Mouse (Mus musculus) neural tube, embryonic 14.5 days (tissue): Measurements from ENCODE around the gene Serp2. TPM values are rescaled to one million over a fixed set of nuclear protein-coding genes. Genes with fewer than 3 reads are reported as not detected.

Source experiments
- ATAC-seq: fragments of 200-750 bp; cut with Nextera tagmentation; 2 replicates; pipeline ENCODE4 v1.8.0; 2017; ENCODE audit warnings: low read depth, mild to moderate bottlenecking, moderate TSS enrichment, moderate library complexity
- H3K27ac ChIP-seq: fragments of 300-500 bp; sonication (generic); 2 replicates; pipeline ENCODE4 v1.5.1; 2014; ENCODE audit warnings: low read depth, mild to moderate bottlenecking, control low read depth, low read length, moderate library complexity, mixed read lengths
- H3K27me3 ChIP-seq: fragments of 300-500 bp; sonication (generic); 2 replicates; pipeline ENCODE4 v1.6.1; 2014; ENCODE audit warnings: low read length; ENCODE audit not compliant: control insufficient read depth, insufficient read depth
- H3K36me3 ChIP-seq: fragments of 300-500 bp; sonication (generic); 2 replicates; pipeline ENCODE4 v1.6.1; 2014; ENCODE audit warnings: low read length, mixed read lengths; ENCODE audit not compliant: control insufficient read depth, insufficient read depth
- H3K4me1 ChIP-seq: fragments of 300-500 bp; sonication (generic); 2 replicates; pipeline ENCODE4 v1.6.1; 2014; ENCODE audit warnings: low read length; ENCODE audit not compliant: control insufficient read depth, insufficient read depth
- H3K4me2 ChIP-seq: fragments of 300-500 bp; sonication (generic); 2 replicates; pipeline ENCODE4 v1.6.1; 2014; ENCODE audit warnings: mild to moderate bottlenecking, low read depth, low read length, control low read depth
- H3K4me3 ChIP-seq: fragments of 300-500 bp; sonication (generic); 2 replicates; pipeline ENCODE4 v1.5.1; 2014; ENCODE audit warnings: low read depth, low read length, control low read depth, mixed read lengths
- H3K9ac ChIP-seq: fragments of 300-500 bp; sonication (generic); replicated peaks from 2 replicates; pipeline ENCODE4 v1.6.1; 2014; ENCODE audit warnings: low read depth, mild to moderate bottlenecking, control low read depth, low read length, mixed read lengths
- H3K9me3 ChIP-seq: fragments of 300-500 bp; sonication (generic); 2 replicates; pipeline ENCODE4 v1.6.1; 2016; ENCODE audit warnings: low read length; ENCODE audit not compliant: control insufficient read depth
- WGBS: fragments of 180-500 bp; shearing (Covaris S2); extraction: QIAGEN DNeasy Blood & Tissue Kit; methylation state at CpG from one replicate; pipeline ENCODE4 v1.1.7; 2014; 5-methylcytosine and 5-hydroxymethylcytosine counted together
- polyA plus RNA-seq: library from polyadenylated mRNA; unstranded; fragments of >200 nt; fragmentation: Nextera tagmentation; extraction: Ambion mirVana; gene quantifications from 2 replicates; pipeline ENCODE4 v1.2.1, GENCODE M21; 2014

Serp2 gene
- polyA plus RNA-seq, 1 experiment from 2014 or later: 265 TPM

DNA sequence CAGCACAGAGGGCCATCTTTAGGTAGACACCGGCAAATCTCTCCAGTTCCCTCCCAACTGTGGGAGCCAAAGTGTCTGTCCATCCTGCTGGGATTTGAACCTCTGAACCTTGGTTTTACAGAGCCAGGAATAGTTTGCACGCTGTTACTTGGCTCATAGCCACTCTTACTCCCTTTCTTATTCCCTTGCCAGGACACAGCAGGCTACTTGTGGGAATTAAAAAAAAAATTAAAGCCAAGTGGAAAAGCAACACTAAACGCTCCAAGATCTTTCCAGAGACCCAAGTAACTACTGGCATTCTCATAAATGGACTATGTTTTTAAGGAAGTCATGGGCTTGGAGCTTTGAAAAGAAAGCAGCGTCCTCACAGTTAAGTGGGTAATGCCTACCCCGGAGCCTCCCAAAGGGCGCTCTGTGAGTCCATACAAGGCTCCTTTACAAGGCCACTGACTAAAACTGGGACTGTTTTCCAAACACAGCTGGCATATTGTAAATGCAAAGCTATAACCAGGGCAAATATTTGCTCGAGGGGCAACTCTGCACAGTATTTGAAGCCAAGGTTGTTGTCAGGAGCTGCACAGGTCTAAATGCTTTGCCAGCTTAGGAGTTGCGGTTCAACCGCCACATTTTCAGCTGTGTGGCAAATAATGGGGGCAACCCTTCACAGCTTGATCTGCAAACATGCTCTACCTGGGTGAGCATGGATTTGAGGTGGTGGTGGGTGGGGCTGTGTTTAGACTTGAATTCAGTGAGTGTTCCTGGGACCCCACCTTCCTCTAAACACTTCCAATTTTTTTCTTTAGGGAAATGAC lies 38.6 kb upstream of the Serp2 start:
- Histone ChIP-seq H3K36me3 (no peaks in the 10 kb centered on the region), H3K27me3 (no peaks in the 10 kb centered on the region), H3K4me2 (no peak overlapping the region), H3K4me1 (peaks cover 2% of the 10 kb centered on the region; the same call in 1 of the 2 replicates), H3K9ac (no peak overlapping the region), H3K27ac (no peak overlapping the region), H3K4me3 (no peak overlapping the region), H3K9me3 (no peaks in the 10 kb centered on the region)
- no peak for ATAC-seq
- 62% methylated on average over 9 of the region's 9 CpGs for WGBS

DNA sequence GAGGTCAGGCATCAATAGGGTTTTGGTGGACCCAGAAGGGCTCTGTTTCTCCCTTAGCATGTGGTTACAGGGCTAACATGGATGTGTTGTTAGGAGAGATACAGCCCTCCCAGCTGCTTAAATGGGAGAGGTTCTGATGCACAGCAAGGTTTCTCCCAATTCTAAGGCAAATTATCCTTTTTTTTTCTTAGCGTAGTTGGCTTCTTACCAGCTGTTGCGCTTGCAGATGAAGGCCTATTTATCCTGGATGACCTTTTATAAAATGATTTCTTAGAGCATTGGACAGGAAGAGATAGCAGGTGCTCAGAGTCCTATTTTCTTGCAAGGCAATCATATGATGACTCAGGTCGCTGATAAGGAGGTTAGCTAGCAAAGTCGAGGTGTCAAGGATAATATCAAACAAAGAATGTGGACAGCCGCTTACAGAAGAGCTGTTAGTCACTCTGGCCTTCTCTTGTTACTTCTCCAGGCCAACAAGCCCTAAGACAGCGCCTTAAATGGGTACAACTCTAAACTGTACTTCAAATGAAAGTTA lies 37.7 kb upstream of the Serp2 start:
- Histone ChIP-seq H3K4me1 (peaks cover 2% of the 10 kb centered on the region; the same call in 1 of the 2 replicates), H3K4me2 (no peak overlapping the region), H3K4me3 (no peak overlapping the region), H3K27ac (no peak overlapping the region), H3K27me3 (no peaks in the 10 kb centered on the region), H3K9me3 (no peaks in the 10 kb centered on the region), H3K36me3 (no peaks in the 10 kb centered on the region), H3K9ac (no peak overlapping the region)
- 84% methylated on average over 6 of the region's 6 CpGs for WGBS
- no peak for ATAC-seq

DNA sequence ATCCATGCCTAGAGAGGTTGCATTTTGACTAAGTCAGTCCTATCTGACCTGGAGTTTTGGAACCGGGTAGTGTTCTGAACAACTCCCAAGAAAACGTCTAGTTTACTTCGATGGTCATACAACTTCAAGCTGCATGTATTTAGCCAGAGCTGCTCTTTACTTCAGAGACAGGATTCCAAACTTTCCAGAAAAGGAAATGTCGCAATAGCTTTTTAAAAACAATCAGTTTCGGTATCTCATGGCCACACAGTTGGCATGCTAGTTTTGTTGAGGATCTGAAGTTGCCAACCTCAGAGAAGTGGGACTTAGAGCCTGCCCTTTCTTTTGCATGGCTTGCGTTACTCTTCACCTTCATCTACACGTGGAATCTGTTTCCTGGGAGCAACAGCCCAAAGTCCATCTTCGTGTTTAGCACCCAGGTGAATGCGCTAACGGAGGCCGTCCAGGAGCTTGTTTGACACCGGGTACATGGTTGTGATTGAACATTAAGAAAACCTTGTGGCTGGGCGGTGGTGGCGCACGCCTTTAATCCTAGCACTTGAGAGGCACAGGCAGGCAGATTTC lies 37.0 kb upstream of the Serp2 start:
- H3K4me2 ChIP-seq: no peak overlapping the region
- H3K4me1 ChIP-seq: peaks cover under 1% of the 10 kb centered on the region; the same call in 1 of the 2 replicates
- no peak overlapping the region for H3K9ac ChIP-seq
- no peak overlapping the region for H3K27ac ChIP-seq
- no peaks in the 10 kb centered on the region for H3K9me3 ChIP-seq
- H3K27me3 ChIP-seq: no peaks in the 10 kb centered on the region
- no peaks in the 10 kb centered on the region for H3K36me3 ChIP-seq
- no peak for ATAC-seq
- no peak overlapping the region for H3K4me3 ChIP-seq
- WGBS: 95% methylated on average over 15 of the region's 15 CpGs

DNA sequence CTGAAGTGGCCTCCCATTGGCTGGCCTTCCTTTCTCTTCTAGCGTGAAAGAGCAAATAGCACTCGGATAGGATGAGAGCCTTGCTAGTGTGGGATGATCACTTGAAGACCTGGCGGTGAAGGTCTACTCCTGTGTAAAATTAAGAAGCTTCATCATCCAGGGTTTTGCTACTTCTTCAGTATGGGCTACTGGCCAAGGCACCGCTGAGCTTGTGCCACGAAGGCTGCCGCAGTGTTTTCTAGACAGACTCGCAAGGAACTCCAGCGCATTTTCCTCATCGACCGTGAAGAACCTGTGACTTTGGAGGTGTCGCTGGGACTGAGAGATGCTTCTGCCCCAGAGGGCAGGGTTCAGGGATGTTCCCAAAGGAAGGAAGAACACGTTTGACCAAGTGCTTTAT lies 36.0 kb upstream of the Serp2 start:
- no peaks in the 10 kb centered on the region for H3K27me3 ChIP-seq
- no peaks in the 10 kb centered on the region for H3K9me3 ChIP-seq
- H3K4me2 ChIP-seq: no peak overlapping the region
- H3K9ac ChIP-seq: no peak overlapping the region
- 92% methylated on average over 12 of the region's 12 CpGs for WGBS
- H3K27ac ChIP-seq: no peak overlapping the region
- no peaks in the 10 kb centered on the region for H3K4me1 ChIP-seq
- H3K36me3 ChIP-seq: no peaks in the 10 kb centered on the region
- H3K4me3 ChIP-seq: no peak overlapping the region
- ATAC-seq: no peak

DNA sequence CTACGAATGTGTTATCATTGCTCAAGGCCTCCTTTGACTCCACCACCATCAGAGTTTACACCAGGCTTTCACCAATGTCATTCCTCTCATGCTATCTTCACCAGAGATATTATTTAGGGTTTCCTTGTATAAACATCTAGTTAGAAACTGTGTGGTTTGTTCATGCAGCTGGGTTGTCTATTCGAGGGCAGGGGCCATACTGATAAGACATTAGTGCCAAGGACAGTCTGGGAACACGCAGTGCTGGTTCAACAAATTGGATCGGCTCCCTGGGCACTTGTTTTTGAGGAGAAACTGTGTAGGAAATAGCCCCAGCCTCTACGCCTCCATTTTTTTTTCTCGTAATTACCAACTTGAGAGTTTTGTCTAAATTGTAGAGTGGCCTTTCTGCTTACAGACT lies 35.4 kb upstream of the Serp2 start:
- Histone ChIP-seq H3K36me3 (no peaks in the 10 kb centered on the region), H3K9me3 (no peaks in the 10 kb centered on the region), H3K4me1 (no peaks in the 10 kb centered on the region), H3K4me2 (no peak overlapping the region), H3K9ac (no peak overlapping the region), H3K4me3 (no peak overlapping the region), H3K27me3 (no peaks in the 10 kb centered on the region), H3K27ac (no peak overlapping the region)
- WGBS: 92% methylated on average over 6 of the region's 6 CpGs
- ATAC-seq: no peak

DNA sequence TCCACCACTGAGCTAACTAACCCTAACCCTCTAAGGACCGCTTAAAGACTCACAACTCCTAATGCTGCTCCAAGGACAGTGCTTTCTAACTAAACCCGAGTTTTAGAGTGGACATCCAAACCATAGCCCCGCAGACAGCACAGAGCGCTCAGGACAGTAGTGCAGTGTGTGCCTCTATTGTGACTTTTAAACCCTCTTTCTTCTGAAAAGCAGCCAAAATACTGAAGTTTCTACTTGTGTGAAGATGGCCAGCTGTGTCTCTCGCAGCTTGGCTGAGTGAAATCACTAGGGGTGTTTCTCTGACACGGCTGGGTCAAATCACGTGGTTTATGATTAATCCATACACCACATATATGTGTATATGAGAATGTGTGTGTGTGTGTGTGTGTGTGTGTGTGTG lies 33.4 kb upstream of the Serp2 start:
- Histone ChIP-seq H3K27ac (no peak overlapping the region), H3K27me3 (no peaks in the 10 kb centered on the region), H3K36me3 (no peaks in the 10 kb centered on the region), H3K4me3 (no peak overlapping the region), H3K4me1 (no peaks in the 10 kb centered on the region), H3K9me3 (no peaks in the 10 kb centered on the region), H3K4me2 (no peak overlapping the region), H3K9ac (no peak overlapping the region)
- WGBS: 76% methylated on average over 7 of the region's 7 CpGs
- ATAC-seq: no peak

DNA sequence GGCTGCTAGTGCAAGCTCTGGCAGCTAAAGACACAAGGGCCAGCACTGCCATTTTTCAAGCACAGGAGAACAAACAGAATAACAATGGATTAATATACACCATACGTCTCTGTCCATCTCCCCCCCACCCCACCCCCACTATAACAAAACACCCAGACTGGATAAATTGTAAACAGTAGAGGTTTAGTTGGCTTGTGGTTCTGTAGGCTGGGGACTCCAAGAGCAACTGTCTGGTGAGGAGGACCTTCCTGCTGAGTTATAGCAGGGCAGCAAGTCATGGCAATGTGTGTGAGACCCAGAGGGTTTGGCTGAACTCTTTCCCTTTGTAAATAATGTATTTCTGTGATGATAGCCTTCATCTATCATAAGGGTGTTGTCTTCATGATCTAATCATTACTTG lies 33.0 kb upstream of the Serp2 start:
- H3K27me3 ChIP-seq: no peaks in the 10 kb centered on the region
- H3K36me3 ChIP-seq: no peaks in the 10 kb centered on the region
- H3K27ac ChIP-seq: no peak overlapping the region
- no peaks in the 10 kb centered on the region for H3K9me3 ChIP-seq
- WGBS: 86% methylated on average over 1 of the region's 1 CpGs
- H3K9ac ChIP-seq: no peak overlapping the region
- ATAC-seq: no peak
- no peak overlapping the region for H3K4me2 ChIP-seq
- no peaks in the 10 kb centered on the region for H3K4me1 ChIP-seq
- H3K4me3 ChIP-seq: no peak overlapping the region

DNA sequence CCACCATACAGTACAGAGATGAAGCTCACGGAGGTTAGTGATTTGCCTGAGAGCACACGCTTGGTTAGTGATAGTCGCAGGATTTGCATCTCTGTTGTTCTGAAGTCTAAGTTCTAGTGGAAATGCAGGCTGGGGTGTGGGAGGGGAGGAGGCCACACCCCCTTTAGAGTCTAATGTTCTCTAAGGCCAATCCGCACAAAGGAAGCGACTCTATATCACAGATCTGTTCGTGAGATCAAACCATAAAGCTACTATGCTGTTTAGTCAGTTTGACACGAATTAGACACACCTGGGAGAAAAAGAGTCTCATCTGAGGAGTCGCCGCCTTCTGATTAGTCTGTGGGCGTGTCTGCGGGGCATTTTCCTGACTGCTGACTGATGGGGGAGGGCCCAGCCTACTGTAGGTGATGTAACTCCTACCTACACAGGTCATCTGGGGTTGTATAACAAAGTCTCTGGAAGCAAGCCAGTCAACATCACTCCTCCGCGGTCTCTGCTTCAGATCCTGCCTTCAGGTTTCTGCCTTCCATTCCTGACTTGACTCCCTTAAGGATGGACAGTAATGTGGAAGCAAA lies 29.2 kb upstream of the Serp2 start:
- no peak overlapping the region for H3K4me2 ChIP-seq
- H3K27ac ChIP-seq: no peak overlapping the region
- WGBS: 50% methylated on average over 13 of the region's 13 CpGs
- no peak overlapping the region for H3K9ac ChIP-seq
- H3K9me3 ChIP-seq: no peaks in the 10 kb centered on the region; the same call in 1 of the 2 replicates
- ATAC-seq: no peak
- no peaks in the 10 kb centered on the region for H3K4me1 ChIP-seq
- no peaks in the 10 kb centered on the region for H3K36me3 ChIP-seq
- H3K27me3 ChIP-seq: no peaks in the 10 kb centered on the region
- H3K4me3 ChIP-seq: no peak overlapping the region

DNA sequence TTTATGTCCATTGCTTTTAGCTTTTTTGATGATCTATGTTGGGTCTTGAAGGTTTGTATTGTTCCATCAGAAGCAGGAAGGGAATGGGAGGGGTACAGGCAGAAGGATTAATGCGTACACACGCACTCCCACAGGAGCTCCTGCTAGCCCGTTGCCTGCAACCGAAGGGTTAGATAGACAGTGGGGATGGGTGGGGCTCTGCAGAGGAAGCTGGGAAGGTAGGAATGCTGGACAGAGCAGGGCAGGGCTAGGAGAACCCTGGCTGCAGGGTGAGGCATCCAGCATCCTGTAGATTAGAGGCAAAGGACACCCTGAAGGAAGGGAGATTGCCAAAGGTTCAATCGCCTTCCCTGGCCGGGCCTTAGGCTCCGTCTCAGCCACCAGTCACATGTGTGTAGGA lies 27.3 kb upstream of the Serp2 start:
- no peak overlapping the region for H3K4me2 ChIP-seq
- no peaks in the 10 kb centered on the region for H3K27me3 ChIP-seq
- no peak overlapping the region for H3K4me3 ChIP-seq
- 93% methylated on average over 7 of the region's 7 CpGs for WGBS
- H3K4me1 ChIP-seq: no peaks in the 10 kb centered on the region
- no peaks in the 10 kb centered on the region for H3K36me3 ChIP-seq
- no peak overlapping the region for H3K9ac ChIP-seq
- ATAC-seq: no peak
- H3K9me3 ChIP-seq: no peaks in the 10 kb centered on the region; the same call in 1 of the 2 replicates
- H3K27ac ChIP-seq: no peak overlapping the region
